Mouse (Mus musculus): ENCODE measurements around the gene Rpl23.

DNA sequence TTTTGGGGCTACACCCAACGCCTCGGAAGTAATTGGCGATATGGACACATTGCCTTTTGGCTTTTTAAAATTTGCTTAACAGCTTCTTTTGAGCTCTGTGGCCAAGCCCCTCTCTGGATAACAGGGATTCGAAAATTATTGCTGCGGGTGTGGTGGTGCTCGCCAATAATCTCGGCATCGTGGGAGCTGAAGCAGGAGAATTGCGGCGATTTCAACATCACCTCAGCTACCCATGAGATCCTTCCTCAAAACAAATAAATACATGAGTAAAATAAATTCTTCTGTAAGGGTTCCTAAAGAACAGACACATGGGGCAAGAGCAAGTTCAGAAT is 293 bp upstream of the Rpl23 start:
- TF ChIP-seq CTCF (IDR thresholded peaks at IDR 0.05; ENCODE audit: low read depth, low read length) (no peak), POLR2A (IDR thresholded peaks at IDR 0.05; ENCODE audit: borderline replicate concordance, low read depth, low read length) (no peak)

Data from bone marrow macrophage, adult 2 months (primary cell).